Mouse (Mus musculus) embryonic facial prominence, embryonic 14.5 days (tissue): ENCODE results near the gene Cops6. TPM values are rescaled to one million over a fixed set of nuclear protein-coding genes. Genes with fewer than 3 reads are reported as not detected.

Experiments used
- ATAC-seq: fragments of 200-750 bp; cut with Nextera tagmentation; 2 replicates; pipeline ENCODE4 v1.8.0; 2017; ENCODE audit warnings: low read depth, moderate number of reproducible peaks, moderate TSS enrichment
- DNase-seq: peaks from one replicate; pipeline ENCODE4 v3.0.0-alpha.2; 2015; ENCODE audit warnings: low spot score
- H3K27ac ChIP-seq: fragments of 300-500 bp; sonication (generic); replicated peaks from 2 replicates; pipeline ENCODE4 v1.5.1; 2014; ENCODE audit warnings: low read depth, mild to moderate bottlenecking, low read length, moderate library complexity
- H3K27me3 ChIP-seq: fragments of 300-500 bp; sonication (generic); replicated peaks from 2 replicates; pipeline ENCODE4 v1.6.1; 2014; ENCODE audit warnings: low read length; ENCODE audit not compliant: control insufficient read depth, insufficient read depth
- H3K36me3 ChIP-seq: fragments of 300-500 bp; sonication (generic); 2 replicates; pipeline ENCODE4 v1.6.1; 2014; ENCODE audit warnings: low read length, mixed read lengths; ENCODE audit not compliant: control insufficient read depth, insufficient read depth
- H3K4me1 ChIP-seq: fragments of 300-500 bp; sonication (generic); 2 replicates; pipeline ENCODE4 v1.6.1; 2014; ENCODE audit warnings: antibody characterized with exemption, low read length; ENCODE audit not compliant: control insufficient read depth, insufficient read depth
- H3K4me2 ChIP-seq: fragments of 300-500 bp; sonication (generic); 2 replicates; pipeline ENCODE4 v1.6.1; 2014; ENCODE audit warnings: low read depth, mild to moderate bottlenecking, low read length, moderate library complexity, mixed read lengths
- H3K4me3 ChIP-seq: fragments of 300-500 bp; sonication (generic); 2 replicates; pipeline ENCODE4 v1.5.1; 2014; ENCODE audit warnings: low read depth, mild to moderate bottlenecking, low read length
- H3K9ac ChIP-seq: fragments of 300-500 bp; sonication (generic); 2 replicates; pipeline ENCODE4 v1.6.1; 2014; ENCODE audit warnings: low read depth, mild to moderate bottlenecking, low read length, moderate library complexity, mixed read lengths
- H3K9me3 ChIP-seq: fragments of 300-500 bp; sonication (generic); 2 replicates; pipeline ENCODE4 v1.6.1; 2016; ENCODE audit warnings: low read length; ENCODE audit not compliant: control insufficient read depth
- WGBS: fragments of 180-500 bp; shearing (Covaris S2); extraction: QIAGEN DNeasy Blood & Tissue Kit; methylation state at CpG from one replicate; pipeline ENCODE4 v1.1.7; 2014; 5-methylcytosine and 5-hydroxymethylcytosine counted together
- microRNA counts: library from miRNA; unstranded; fragments of <30 nt; microRNA quantifications from one replicate; lab custom pipeline; 2017
- microRNA-seq: library from miRNA; unstranded; fragments of <30 nt; microRNA quantifications from one replicate; pipeline ENCODE4, GENCODE M21; 2016; ENCODE audit warnings: borderline number of aligned reads
- polyA plus RNA-seq: library from polyadenylated mRNA; unstranded; fragments of >200 nt; fragmentation: Nextera tagmentation; extraction: Ambion mirVana; gene quantifications from 2 replicates; pipeline ENCODE4 v1.2.1, GENCODE M21; 2014

The Cops6 gene
- polyA plus RNA-seq, 1 experiment from 2014 or later = 233 TPM

DNA sequence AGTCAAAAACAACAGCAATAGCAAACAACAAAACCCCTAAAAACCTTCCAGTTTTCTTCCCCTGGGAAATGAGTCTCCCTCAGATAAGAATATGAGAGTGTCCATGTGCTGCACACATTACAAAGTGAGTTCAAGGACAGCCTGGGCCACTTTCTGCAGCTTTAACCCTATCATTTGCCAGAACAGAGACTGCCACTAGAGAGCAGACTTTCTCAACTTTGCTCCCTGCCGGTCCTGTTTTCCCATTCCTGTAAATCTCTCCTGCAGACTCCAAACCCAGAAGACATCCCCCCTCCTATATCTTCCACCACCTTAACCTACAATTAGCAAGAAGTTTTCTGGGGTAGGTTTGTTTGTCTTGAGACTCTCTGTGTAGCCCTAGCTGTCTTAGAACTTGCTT lies 38.7 kb downstream of the Cops6 start:
- Histone ChIP-seq H3K9me3 (0 out of 2 replicates have a peak, but pooled peaks cover 4% of the 10 kb centered on the region), H3K27ac (no peak overlapping the region), H3K4me1 (peaks cover 6% of the 10 kb centered on the region; the same call in 1 of the 2 replicates), H3K27me3 (no peaks in the 10 kb centered on the region), H3K9ac (no peak overlapping the region), H3K36me3 (no peaks in the 10 kb centered on the region), H3K4me2 (no peak overlapping the region), H3K4me3 (no peak overlapping the region)
- 16% methylated on average over 1 of the region's 1 CpGs for WGBS
- ATAC-seq (no peak), DNase-seq (no peak)

DNA sequence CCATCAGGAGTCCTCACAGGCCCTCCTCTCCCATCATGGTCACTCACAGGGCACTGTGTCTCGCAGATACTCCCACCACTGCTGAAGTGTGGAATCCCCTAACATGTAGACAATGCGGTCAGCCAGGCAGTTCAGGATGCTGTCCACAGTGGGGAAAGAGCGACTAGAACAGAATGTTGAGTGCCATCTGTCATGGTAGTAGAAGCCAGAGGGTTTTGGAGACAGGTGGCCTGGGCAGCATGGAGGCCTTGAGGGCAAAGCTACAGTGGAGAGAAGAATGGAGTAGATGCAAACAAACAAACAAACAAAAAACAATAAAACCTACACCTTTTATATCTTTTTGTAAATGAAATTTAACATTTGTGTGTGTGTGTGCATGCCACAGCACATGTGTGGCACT lies 41.2 kb downstream of the Cops6 start:
- no peak overlapping the region for H3K9ac ChIP-seq
- H3K9me3 ChIP-seq = 0 out of 2 replicates have a peak, but pooled peaks cover 5% of the 10 kb centered on the region
- ATAC-seq (no peak), DNase-seq (no peak)
- H3K4me2 ChIP-seq = no peak overlapping the region
- no peak overlapping the region for H3K27ac ChIP-seq
- no peaks in the 10 kb centered on the region for H3K27me3 ChIP-seq
- no peaks in the 10 kb centered on the region for H3K4me1 ChIP-seq
- H3K36me3 ChIP-seq = no peaks in the 10 kb centered on the region
- H3K4me3 ChIP-seq = no peak overlapping the region
- 84% methylated on average over 3 of the region's 3 CpGs for WGBS

DNA sequence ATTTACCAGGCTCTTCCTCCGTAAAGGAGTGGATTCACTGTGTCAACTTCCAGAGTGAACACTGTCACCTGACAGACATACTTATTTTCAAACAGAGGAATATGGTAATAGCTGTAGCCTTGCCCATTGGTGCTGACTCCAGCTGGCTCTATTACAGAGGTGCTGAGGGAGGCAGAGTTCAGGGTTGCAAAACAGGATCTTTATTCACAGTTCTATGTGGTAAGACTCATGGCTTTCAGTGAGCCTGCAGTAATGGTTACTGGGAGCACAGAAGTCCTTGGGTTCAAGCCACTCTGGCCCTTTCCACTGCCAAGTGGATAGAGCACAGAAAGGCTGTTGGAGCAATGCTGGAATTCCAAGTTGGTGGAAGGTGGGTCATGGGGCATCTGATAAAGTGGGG lies 46.4 kb downstream of the Cops6 start:
- no peaks in the 10 kb centered on the region for H3K36me3 ChIP-seq
- no peak overlapping the region for H3K4me2 ChIP-seq
- H3K4me3 ChIP-seq = no peak overlapping the region
- ATAC-seq = no peak
- no peaks in the 10 kb centered on the region for H3K4me1 ChIP-seq
- DNase-seq = no peak
- H3K27me3 ChIP-seq = no peaks in the 10 kb centered on the region
- WGBS = 86% methylated on average over 1 of the region's 1 CpGs
- no peak overlapping the region for H3K9ac ChIP-seq
- H3K27ac ChIP-seq = no peak overlapping the region
- H3K9me3 ChIP-seq = 0 out of 2 replicates have a peak, but pooled peaks cover 5% of the 10 kb centered on the region

DNA sequence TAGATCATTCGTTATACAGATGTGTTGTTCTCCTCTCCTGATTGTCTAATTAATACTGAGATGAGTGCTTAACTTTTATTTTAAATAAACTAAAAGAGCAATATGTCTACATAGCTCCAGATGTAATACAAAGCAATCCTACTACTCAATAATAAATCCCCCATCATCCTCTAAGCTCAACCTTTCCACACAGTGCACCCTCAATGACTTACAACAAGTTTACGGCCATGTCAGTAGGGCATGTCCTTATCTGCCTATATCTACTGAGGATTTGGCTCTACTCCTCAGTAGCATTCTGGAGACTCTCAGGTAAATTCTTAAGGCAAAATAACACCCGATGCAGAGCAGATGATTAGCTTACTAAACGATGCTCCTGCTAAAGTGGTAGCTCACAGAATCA lies 47.0 kb downstream of the Cops6 start:
- ATAC-seq (no peak), DNase-seq (no peak)
- Histone ChIP-seq H3K4me1 (no peaks in the 10 kb centered on the region), H3K27me3 (no peaks in the 10 kb centered on the region), H3K36me3 (no peaks in the 10 kb centered on the region), H3K27ac (no peak overlapping the region), H3K4me2 (no peak overlapping the region), H3K9me3 (0 out of 2 replicates have a peak, but pooled peaks cover 5% of the 10 kb centered on the region), H3K4me3 (no peak overlapping the region), H3K9ac (no peak overlapping the region)
- 83% methylated on average over 4 of the region's 4 CpGs for WGBS

MicroRNA genes within 50 kb of the gene (microRNA counts, 519-probe panel; counts per million panel counts)
- microRNA mmu-miR-106b (lab: Ali Mortazavi, UCI) (3,442 counts per million, percentile 81 among the panel's probes with 10 or more counts), microRNA mmu-miR-25 (lab: Ali Mortazavi, UCI) (4,207 counts per million, percentile 95 among the panel's probes with 10 or more counts), microRNA mmu-miR-93 (lab: Ali Mortazavi, UCI) (3,230 counts per million, percentile 77 among the panel's probes with 10 or more counts)

Small RNA genes lying within 50 kb of the gene (microRNA-seq; reads per million reads assigned to microRNA genes)
- gene Mir106b (3,259 reads per million, percentile 86 among the genes with 10 or more reads in this experiment), gene Mir25 (541 reads per million, percentile 70 among the genes with 10 or more reads in this experiment), gene Mir93 (3,568 reads per million, percentile 87 among the genes with 10 or more reads in this experiment)

Other genes with a start within 250 kb of the Cops6 start
- 0.07 TPM in 1 of 2 replicates, not detected in the other for gene Cyp3a13, start 239.5 kb upstream of the Cops6 start, polyA plus RNA-seq
- gene Gjc3, start 198.0 kb upstream of the Cops6 start, polyA plus RNA-seq = 0.45 and 0.88 TPM in 2 replicates
- 0.14 TPM in 1 of 2 replicates, not detected in the other for gene Azgp1, start 179.6 kb upstream of the Cops6 start, polyA plus RNA-seq
- gene Smok3a, start 139.8 kb upstream of the Cops6 start, polyA plus RNA-seq = not detected in 2 replicates
- not detected in 2 replicates for gene Smok3b, start 139.6 kb upstream of the Cops6 start, polyA plus RNA-seq
- gene Smok3c, start 107.9 kb upstream of the Cops6 start, polyA plus RNA-seq = not detected in 2 replicates
- gene Zkscan1, start 76.0 kb upstream of the Cops6 start, polyA plus RNA-seq = 23.5 and 25.8 TPM in 2 replicates
- gene Zscan21, start 44.2 kb upstream of the Cops6 start, polyA plus RNA-seq = 52.8 and 63.5 TPM in 2 replicates
- 11.6 and 13.4 TPM in 2 replicates for gene Zfp113, start 5.3 kb upstream of the Cops6 start, polyA plus RNA-seq
- 17.5 and 18.9 TPM in 2 replicates for gene Ap4m1, start 10.9 kb downstream of the Cops6 start, polyA plus RNA-seq
- 120 and 138 TPM in 2 replicates for gene Mcm7, start 11.4 kb downstream of the Cops6 start, polyA plus RNA-seq
- 70.4 and 75.8 TPM in 2 replicates for gene Taf6, start 26.4 kb downstream of the Cops6 start, polyA plus RNA-seq
- gene Cnpy4, start 26.4 kb downstream of the Cops6 start, polyA plus RNA-seq = 54.0 and 57.4 TPM in 2 replicates
- 7.4 and 7.5 TPM in 2 replicates for gene Mblac1, start 33.2 kb downstream of the Cops6 start, polyA plus RNA-seq
- gene Nxpe5, start 64.8 kb downstream of the Cops6 start, polyA plus RNA-seq = not detected in 2 replicates
- 71.7 and 73.2 TPM in 2 replicates for gene Lamtor4, start 94.4 kb downstream of the Cops6 start, polyA plus RNA-seq
- gene BC037034, start 103.0 kb downstream of the Cops6 start, polyA plus RNA-seq = 5.6 and 5.8 TPM in 2 replicates
- gene Gal3st4, start 111.8 kb downstream of the Cops6 start, polyA plus RNA-seq = 2.5 and 3.5 TPM in 2 replicates
- gene Gm43720, start 118.9 kb downstream of the Cops6 start, polyA plus RNA-seq = 0.09 and 0.10 TPM in 2 replicates
- 3.9 and 4.5 TPM in 2 replicates for gene Gpc2, start 118.9 kb downstream of the Cops6 start, polyA plus RNA-seq
- 4.1 and 6.2 TPM in 2 replicates for gene Stag3, start 119.2 kb downstream of the Cops6 start, polyA plus RNA-seq
- gene Pvrig, start 180.9 kb downstream of the Cops6 start, polyA plus RNA-seq = not detected in 2 replicates